Mouse (Mus musculus) leukemia stem cell, adult 10-12 weeks (primary cell): ENCODE results near the gene Slc9c1. TPM values are rescaled to one million over a fixed set of nuclear protein-coding genes. Genes with fewer than 3 reads are reported as not detected.

ENCODE experiments used
- polyA plus RNA-seq: library from polyadenylated mRNA; stranded (reverse); fragments of >175 nt; gene quantifications from 2 replicates; pipeline ENCODE4 v1.2.3, GENCODE M21; 2012; ENCODE audit warnings: low replicate concordance

Slc9c1 gene
- not detected in 2 replicates for polyA plus RNA-seq

GRCm38 (mm10) chr16:45535009-45535408 is at the start of gene Slc9c1:
Gene Slc9c1, plus strand, starts transcription at chr16:45535309.

GRCm38 (mm10) chr16:45492927-45493326 is 42.2 kb upstream of the Slc9c1 start, which contains the start of gene Gm609:
Gene Gm609, minus strand, starts transcription at chr16:45492969.

GRCm38 (mm10) chr16:45531950-45532349 is 3.2 kb upstream of the Slc9c1 start, which contains the start of gene Gm17783:
Gene Gm17783, minus strand, starts transcription at chr16:45532050.

GRCm38 (mm10) chr16:45610267-45610666 is 75.2 kb downstream of the Slc9c1 start, which contains the start of gene Gcsam:
Gene Gcsam, plus strand, starts transcription at chr16:45610380.

GRCm38 (mm10) chr16:45653934-45654332 is 118.8 kb downstream of the Slc9c1 start, which contains the start of gene BC016579:
Gene BC016579, minus strand, starts transcription at chr16:45654068.

Other genes with a start within 250 kb of the Slc9c1 start
- gene Cd200, start 126.3 kb upstream of the Slc9c1 start, polyA plus RNA-seq, result 0.98 TPM in 1 of 2 replicates, not detected in the other
- gene Gm609, start 42.3 kb upstream of the Slc9c1 start, polyA plus RNA-seq, result not detected in 2 replicates
- gene Gm17783, start 3.3 kb upstream of the Slc9c1 start, polyA plus RNA-seq, result not detected in 2 replicates
- 0.05 and 0.25 TPM in 2 replicates for gene Gcsam, start 75.1 kb downstream of the Slc9c1 start, polyA plus RNA-seq
- gene BC016579, start 118.8 kb downstream of the Slc9c1 start, polyA plus RNA-seq, result not detected in 2 replicates
- not detected in 2 replicates for gene Tmprss7, start 158.3 kb downstream of the Slc9c1 start, polyA plus RNA-seq
- gene Tagln3, start 189.3 kb downstream of the Slc9c1 start, polyA plus RNA-seq, result 0.24 TPM in 1 of 2 replicates, not detected in the other
- 4.8 and 5.5 TPM in 2 replicates for gene Abhd10, start 207.6 kb downstream of the Slc9c1 start, polyA plus RNA-seq